Mouse (Mus musculus) testis, postnatal 14 days (tissue): ENCODE measurements around the gene Jkamp.

Source experiments
- DNase-seq: peaks from one replicate; pipeline ENCODE4 v3.0.0; 2021; ENCODE audit warnings: low spot score

The Jkamp gene

DNA sequence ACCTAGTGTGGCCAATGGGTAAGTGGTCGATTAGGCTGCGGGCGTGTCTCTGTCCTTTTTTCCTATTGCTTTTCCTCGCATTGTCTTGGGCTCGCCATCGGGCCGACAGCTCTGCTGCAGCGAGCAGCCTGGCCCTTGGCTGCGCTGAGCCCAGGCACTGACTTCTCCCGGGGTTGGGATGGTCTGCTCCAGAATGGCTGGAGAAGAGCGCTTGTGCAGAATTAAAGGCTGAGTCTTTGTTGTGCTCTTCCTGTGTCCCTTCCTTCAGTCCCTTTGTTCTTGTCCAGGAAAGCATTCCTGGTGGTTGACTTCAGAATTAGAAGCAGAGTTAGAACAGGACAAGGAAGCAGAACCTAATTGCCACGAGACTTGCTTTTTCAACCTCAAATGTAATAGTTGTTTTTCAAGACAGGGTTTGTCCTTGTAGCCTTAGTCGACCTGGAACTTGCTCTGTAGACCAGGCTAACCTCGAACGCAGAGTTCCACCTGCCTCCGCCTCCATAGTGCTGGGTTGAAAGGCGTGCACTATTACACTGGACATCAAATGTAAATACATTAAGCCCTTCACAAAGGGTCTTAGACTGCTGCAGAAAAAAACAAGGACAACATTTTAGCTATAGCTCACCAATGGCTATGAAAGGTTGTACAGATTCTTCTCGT is 907 bp downstream of the Jkamp start:
- no peak for DNase-seq

DNA sequence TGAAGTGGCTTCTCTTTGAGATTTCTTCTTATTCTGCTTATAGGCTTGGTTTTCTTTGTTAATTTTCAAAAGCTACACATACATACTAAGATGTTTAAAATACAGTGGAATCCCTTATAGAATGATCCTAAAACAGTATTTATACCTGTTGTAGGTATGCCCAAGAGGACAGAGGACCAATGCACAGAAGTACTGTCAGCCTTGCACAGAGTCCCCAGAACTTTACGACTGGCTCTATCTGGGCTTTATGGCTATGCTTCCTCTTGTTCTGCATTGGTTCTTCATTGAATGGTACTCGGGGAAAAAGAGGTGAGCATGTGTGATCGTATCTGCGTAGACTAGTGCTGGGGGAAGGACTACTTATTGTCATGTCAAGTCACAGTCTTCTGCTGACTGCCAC is 4.4 kb downstream of the Jkamp start:
- no peak for DNase-seq

DNA sequence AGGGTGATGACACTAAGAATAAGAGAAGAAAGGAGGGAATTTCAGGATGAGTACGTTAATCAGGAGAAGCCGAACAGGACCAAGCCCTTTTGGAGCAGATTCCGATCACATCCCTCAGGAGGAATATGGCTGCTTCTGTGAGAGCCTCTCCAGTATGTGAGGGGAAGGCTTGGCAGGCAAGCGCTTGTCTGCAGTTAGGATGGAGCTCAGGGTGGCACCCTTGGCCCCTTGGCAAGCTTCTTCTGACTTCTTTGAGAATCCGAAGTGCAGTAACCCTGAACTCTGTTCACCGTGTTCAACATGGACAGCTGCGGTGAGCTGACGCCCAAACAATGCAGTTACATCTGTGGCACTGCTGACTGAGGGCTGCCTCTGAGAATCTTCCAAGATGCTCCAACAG is 11.6 kb downstream of the Jkamp start:
- DNase-seq, result no peak

DNA sequence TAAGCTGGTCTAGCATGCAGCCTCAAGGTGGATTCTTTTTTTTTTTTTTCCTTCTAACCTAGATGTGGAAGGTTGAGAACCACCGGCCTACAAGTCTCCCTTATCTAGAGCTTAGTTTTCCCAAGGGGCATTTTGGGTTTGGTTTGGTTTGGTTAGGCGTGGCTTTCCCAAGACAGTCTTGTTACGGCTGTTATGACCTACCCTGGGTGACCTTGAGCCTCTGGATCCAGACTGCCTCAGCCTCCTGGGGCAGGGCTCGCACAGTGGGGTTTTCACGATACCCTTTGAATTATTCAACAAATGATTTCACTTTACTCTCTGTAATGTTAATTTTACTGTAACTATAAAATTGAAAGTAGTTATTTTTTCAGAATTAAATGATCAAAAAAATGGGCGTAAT is 17.4 kb downstream of the Jkamp start:
- no peak for DNase-seq

DNA sequence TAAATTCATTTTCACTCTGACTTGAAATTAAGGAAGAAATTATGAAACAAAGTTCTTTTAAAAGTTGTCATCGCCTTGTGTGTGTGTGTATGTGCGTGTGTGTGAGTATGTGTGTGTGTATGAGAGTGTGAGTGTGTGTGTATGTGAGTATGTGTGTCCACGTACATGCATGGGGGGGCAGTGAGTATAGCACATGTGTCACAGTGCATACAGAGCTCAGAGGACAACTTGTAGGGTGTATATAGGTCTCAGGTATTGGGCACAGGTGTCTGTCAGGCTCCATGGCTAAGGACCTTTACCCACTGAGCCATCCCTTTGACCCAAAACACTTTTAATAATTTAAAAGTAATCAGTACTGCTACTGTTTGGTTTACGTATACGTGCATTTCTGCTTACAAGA is 18.6 kb downstream of the Jkamp start:
- no peak for DNase-seq

DNA sequence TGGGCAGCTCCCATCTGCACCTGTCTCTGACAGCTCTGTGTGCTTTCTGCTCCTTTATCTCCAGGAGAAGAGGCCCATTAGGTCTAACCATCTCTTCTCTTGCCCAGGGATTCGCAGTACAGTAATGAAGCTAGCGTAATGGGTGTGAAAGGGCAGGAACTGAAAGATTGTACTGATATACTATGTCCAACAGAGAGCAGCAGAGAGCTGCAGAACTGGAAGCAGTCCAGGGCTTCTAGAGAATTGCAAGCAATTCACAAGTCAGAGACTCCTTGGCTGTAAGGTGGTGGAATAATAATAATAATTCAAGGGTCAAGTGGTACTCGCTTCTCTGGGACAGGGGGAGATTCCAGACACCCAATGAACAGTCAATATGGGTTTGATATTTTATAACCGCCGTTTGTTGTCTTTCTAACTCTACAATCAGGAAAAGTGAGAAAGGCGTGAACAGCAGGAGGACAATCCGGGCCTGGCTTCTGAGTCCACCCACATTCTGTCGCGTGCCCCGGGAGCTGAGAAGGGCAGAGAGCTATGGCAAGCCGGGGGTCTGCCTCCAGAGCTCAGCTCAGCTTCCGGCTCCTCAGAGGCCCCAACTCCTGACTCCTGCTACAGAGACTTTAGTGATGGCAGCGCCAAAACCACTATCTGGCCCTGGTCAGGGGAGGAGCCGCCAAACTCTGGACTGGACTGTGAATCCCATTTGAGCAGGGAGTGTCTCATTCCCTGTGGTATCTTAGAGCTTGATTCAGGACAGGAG is 19.3 kb downstream of the Jkamp start:
- no peak for DNase-seq

DNA sequence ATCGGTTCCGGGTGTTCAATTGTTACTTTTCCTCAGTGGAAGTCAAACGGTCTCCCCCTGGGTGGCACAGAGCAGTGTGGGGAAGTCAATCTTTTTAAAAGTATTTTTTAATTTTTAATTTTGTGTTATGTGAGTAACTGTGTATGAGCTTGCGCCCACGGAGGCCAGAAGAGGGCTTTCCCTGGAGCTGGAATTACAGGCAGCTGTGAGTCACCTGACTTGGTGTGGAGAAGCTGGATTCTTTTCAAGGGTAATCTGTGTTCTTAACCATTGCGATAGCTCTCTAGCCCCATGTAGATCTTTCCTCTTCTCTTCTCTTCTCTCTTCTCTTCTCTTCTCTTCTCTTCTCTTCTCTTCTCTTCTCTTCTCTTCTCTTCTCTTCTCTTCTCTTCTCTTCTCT is 29.7 kb downstream of the Jkamp start:
- no peak for DNase-seq

DNA sequence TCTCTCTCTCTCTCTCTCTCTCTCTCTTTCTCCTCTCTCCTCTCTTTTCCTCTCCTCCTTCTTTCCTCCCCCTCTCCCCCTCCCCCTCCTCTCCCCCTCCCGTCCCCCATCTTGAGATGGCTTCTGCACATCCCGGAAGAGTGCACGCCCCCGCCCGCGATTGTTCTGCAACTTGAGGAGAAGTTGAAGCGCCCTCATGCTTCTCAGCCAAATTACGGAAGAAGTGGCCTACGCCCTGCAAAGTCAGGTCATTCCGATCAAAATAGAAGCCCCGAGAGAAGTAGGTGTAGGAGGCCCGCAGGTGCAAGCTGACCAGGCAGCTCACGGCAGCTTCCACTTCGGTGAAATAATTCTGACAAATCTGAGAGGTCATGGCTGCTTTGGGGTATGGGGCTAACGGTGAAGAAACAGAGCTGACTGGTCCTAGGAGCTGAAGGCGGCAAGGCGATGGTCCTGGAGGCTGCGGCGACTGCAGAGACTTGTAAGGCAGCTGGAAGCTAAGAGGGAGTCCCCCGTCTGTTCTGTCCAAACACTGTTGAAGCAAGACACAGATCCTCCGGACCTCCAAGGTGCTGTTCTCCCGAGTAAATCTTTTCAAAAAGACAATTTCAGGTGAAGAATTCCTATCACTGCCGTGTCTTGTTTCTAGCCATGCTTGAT is 30.4 kb downstream of the Jkamp start:
- DNase-seq, result no peak

DNA sequence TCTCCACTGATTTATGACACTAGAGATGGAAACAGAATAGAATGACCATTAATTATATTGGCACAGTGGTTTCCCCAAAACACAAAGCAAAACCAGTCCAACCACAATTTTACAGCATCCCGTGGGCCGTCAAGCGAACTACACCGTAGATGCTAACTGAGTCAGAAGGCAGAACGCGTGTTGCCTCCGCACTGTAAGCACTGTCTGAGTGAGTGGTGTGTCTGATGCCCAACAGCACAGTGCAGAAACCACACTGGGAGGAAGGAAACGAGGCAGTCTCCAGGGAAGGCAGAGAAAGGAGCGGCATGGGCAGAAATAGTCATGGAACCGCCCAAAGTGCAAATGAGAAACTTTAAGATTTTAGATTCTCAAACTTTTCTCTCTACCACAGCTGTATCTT is 43.8 kb downstream of the Jkamp start:
- DNase-seq, result no peak

DNA sequence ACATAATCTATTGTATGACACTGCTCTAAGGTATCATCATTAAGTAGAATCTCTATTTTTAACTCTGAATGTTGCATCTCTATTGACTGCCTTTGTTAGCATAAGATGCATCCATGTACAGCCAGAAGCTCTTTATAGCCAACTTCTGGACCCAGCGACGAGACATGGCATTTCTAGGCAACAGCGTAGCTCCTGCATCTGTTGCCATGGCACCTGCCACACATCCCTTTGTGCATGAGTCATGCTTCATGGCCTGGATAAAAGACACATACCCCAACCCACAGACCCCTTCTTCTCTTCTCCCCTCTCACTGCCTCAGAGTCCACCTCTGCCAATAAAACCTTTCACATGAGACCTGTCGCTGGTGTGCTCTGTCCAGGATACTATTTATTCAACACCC is 65.4 kb downstream of the Jkamp start:
- no peak for DNase-seq
